Mouse (Mus musculus) kidney, embryonic 14.5 days (tissue): Measurements from ENCODE around the gene St3gal3. TPM values are rescaled to one million over a fixed set of nuclear protein-coding genes. Genes with fewer than 3 reads are reported as not detected.

ENCODE experiments used
- ATAC-seq: fragments of 200-750 bp; cut with Nextera tagmentation; 2 replicates; pipeline ENCODE4 v1.8.0; 2017; ENCODE audit warnings: moderate number of reproducible peaks, mild to moderate bottlenecking, moderate TSS enrichment, moderate library complexity; ENCODE audit not compliant: low FRiP score, low TSS enrichment
- H3K27ac ChIP-seq: fragments of 300-500 bp; sonication (generic); 2 replicates; pipeline ENCODE4 v1.5.1; 2014; ENCODE audit warnings: low read depth, mild to moderate bottlenecking, low read length, moderate library complexity, mixed read lengths
- H3K27me3 ChIP-seq: fragments of 300-500 bp; sonication (generic); 2 replicates; pipeline ENCODE4 v1.6.1; 2014; ENCODE audit warnings: mild to moderate bottlenecking, low read length; ENCODE audit not compliant: control insufficient read depth, insufficient read depth
- H3K36me3 ChIP-seq: fragments of 300-500 bp; sonication (generic); 2 replicates; pipeline ENCODE4 v1.6.1; 2014; ENCODE audit warnings: low read length, mixed read lengths; ENCODE audit not compliant: control insufficient read depth, insufficient read depth
- H3K4me1 ChIP-seq: fragments of 300-500 bp; sonication (generic); 2 replicates; pipeline ENCODE4 v1.6.1; 2014; ENCODE audit warnings: low read length, mixed read lengths; ENCODE audit not compliant: control insufficient read depth, insufficient read depth
- H3K4me2 ChIP-seq: fragments of 300-500 bp; sonication (generic); replicated peaks from 2 replicates; pipeline ENCODE4 v1.6.1; 2014; ENCODE audit warnings: low read depth, mild to moderate bottlenecking, low read length
- H3K4me3 ChIP-seq: fragments of 300-500 bp; sonication (generic); 2 replicates; pipeline ENCODE4 v1.5.1; 2014; ENCODE audit warnings: mild to moderate bottlenecking, low read length
- H3K9ac ChIP-seq: fragments of 300-500 bp; sonication (generic); 2 replicates; pipeline ENCODE4 v1.6.1; 2014; ENCODE audit warnings: low read depth, mild to moderate bottlenecking, low read length, moderate library complexity
- H3K9me3 ChIP-seq: fragments of 300-500 bp; sonication (generic); 2 replicates; pipeline ENCODE4 v1.6.1; 2016; ENCODE audit warnings: low read length; ENCODE audit not compliant: control insufficient read depth
- WGBS: fragments of 180-500 bp; shearing (Covaris S2); extraction: QIAGEN DNeasy Blood & Tissue Kit; methylation state at CpG from one replicate; pipeline ENCODE4 v1.1.7; 2014; 5-methylcytosine and 5-hydroxymethylcytosine counted together
- polyA plus RNA-seq: library from polyadenylated mRNA; unstranded; fragments of >200 nt; fragmentation: Nextera tagmentation; extraction: Ambion mirVana; gene quantifications from 2 replicates; pipeline ENCODE4 v1.2.1, GENCODE M21; 2014

Gene St3gal3
- polyA plus RNA-seq, 1 experiment from 2014 or later = 6.8 TPM

GRCm38 (mm10) chr4:118029892-118030291, 104.8 kb downstream of the St3gal3 start:
- no peaks in the 10 kb centered on the region for H3K36me3 ChIP-seq
- H3K27me3 ChIP-seq = no peaks in the 10 kb centered on the region
- no peak overlapping the region for H3K27ac ChIP-seq
- 73% methylated on average over 6 of the region's 6 CpGs for WGBS
- no peak overlapping the region; the same call in 1 of the 2 replicates for H3K9ac ChIP-seq
- no peak for ATAC-seq
- H3K9me3 ChIP-seq = no peaks in the 10 kb centered on the region
- H3K4me3 ChIP-seq = no peak overlapping the region
- H3K4me2 ChIP-seq = no peak overlapping the region
- H3K4me1 ChIP-seq = peaks cover 6% of the 10 kb centered on the region

GRCm38 (mm10) chr4:118028994-118029393, 105.7 kb downstream of the St3gal3 start:
- Histone ChIP-seq H3K27me3 (no peaks in the 10 kb centered on the region), H3K9me3 (no peaks in the 10 kb centered on the region), H3K4me2 (no peak overlapping the region), H3K9ac (no peak overlapping the region), H3K4me3 (no peak overlapping the region), H3K4me1 (peaks cover 6% of the 10 kb centered on the region), H3K36me3 (no peaks in the 10 kb centered on the region), H3K27ac (no peak overlapping the region)
- WGBS = 88% methylated on average over 9 of the region's 9 CpGs
- no peak for ATAC-seq

- ATAC-seq = no peak
- Histone ChIP-seq H3K9ac (no peak overlapping the region), H3K27ac (no peak overlapping the region), H3K36me3 (0 out of 2 replicates have a peak, but pooled peaks cover 2% of the 10 kb centered on the region), H3K9me3 (no peaks in the 10 kb centered on the region), H3K4me2 (no peak overlapping the region), H3K27me3 (no peaks in the 10 kb centered on the region), H3K4me1 (peaks cover 2% of the 10 kb centered on the region; the same call in 1 of the 2 replicates), H3K4me3 (no peak overlapping the region)
- 55% methylated on average over 7 of the region's 7 CpGs for WGBS
Measured at GRCm38 (mm10) chr4:118025931-118026330, 108.8 kb downstream of the St3gal3 start.

- no peak overlapping the region for H3K4me2 ChIP-seq
- H3K27ac ChIP-seq = no peak overlapping the region
- no peak overlapping the region for H3K4me3 ChIP-seq
- no peak overlapping the region for H3K9ac ChIP-seq
- WGBS = 89% methylated on average over 7 of the region's 7 CpGs
- no peaks in the 10 kb centered on the region for H3K9me3 ChIP-seq
- no peaks in the 10 kb centered on the region for H3K27me3 ChIP-seq
- H3K4me1 ChIP-seq = peaks cover 2% of the 10 kb centered on the region; the same call in 1 of the 2 replicates
- 0 out of 2 replicates have a peak, but pooled peaks cover 2% of the 10 kb centered on the region for H3K36me3 ChIP-seq
- 0 out of 2 replicates have a peak, but pooled peaks have one; percentile 28 for ATAC-seq
Measured at GRCm38 (mm10) chr4:118025381-118025780, 109.3 kb downstream of the St3gal3 start.

DNA sequence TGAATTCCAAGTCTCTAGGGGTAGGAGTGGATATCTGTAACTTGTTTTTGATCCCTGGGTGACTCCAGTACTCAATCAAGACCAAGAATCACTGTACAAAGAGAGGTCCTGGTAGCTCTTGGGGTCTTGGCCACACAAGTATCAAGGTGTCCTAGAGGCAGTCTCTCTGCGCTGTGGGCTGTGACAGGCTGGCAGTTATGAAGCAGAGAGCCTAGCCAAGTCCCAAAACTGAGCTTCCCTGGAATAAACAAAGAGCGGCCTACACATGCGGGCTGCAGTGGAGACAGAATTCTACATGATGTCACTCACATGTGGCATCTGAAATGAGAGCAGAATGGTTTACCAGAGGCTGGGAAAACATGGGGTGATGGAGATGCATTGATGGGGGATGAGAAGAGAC, 111.9 kb downstream of the St3gal3 start:
- H3K27ac ChIP-seq = no peak overlapping the region
- no peaks in the 10 kb centered on the region for H3K27me3 ChIP-seq
- H3K9ac ChIP-seq = no peak overlapping the region
- no peak overlapping the region for H3K4me3 ChIP-seq
- H3K36me3 ChIP-seq = 0 out of 2 replicates have a peak, but pooled peaks cover 2% of the 10 kb centered on the region
- 87% methylated on average over 3 of the region's 3 CpGs for WGBS
- ATAC-seq = no peak
- H3K4me2 ChIP-seq = no peak overlapping the region
- 0 out of 2 replicates have a peak, but pooled peaks cover 6% of the 10 kb centered on the region for H3K4me1 ChIP-seq
- no peaks in the 10 kb centered on the region for H3K9me3 ChIP-seq

DNA sequence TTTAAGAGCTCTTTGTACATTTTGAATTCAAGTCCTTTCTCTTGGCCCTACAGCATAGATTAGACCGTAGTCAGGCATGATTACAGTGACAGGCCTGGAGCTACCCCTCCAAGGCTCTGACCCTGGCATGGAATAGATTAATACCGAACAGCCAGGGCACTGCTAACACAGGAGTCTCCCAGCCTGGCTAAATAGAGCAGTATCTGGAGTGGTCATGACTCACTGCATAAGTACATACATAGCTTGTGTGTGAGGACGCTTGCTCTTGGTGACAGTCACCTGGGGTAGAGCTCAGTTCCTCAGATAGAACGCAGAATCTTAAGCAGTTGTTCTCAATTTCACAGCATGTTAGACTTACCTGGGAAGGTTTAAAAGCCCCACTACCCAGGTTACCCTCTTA, 112.3 kb downstream of the St3gal3 start:
- no peak overlapping the region for H3K27ac ChIP-seq
- no peaks in the 10 kb centered on the region for H3K27me3 ChIP-seq
- H3K4me3 ChIP-seq = no peak overlapping the region
- 91% methylated on average over 4 of the region's 4 CpGs for WGBS
- H3K4me2 ChIP-seq = no peak overlapping the region
- H3K36me3 ChIP-seq = 0 out of 2 replicates have a peak, but pooled peaks cover 2% of the 10 kb centered on the region
- 0 out of 2 replicates have a peak, but pooled peaks cover 7% of the 10 kb centered on the region for H3K4me1 ChIP-seq
- no peaks in the 10 kb centered on the region for H3K9me3 ChIP-seq
- 0 out of 2 replicates have a peak overlapping the region, but pooled peaks have one; percentile 18 for H3K9ac ChIP-seq
- ATAC-seq = no peak

- Histone ChIP-seq H3K27me3 (no peaks in the 10 kb centered on the region), H3K4me1 (peaks cover 29% of the 10 kb centered on the region), H3K27ac (no peak overlapping the region), H3K9ac (no peak overlapping the region), H3K4me3 (no peak overlapping the region), H3K4me2 (no peak overlapping the region), H3K36me3 (0 out of 2 replicates have a peak, but pooled peaks cover 2% of the 10 kb centered on the region), H3K9me3 (no peaks in the 10 kb centered on the region)
- WGBS = 83% methylated on average over 8 of the region's 8 CpGs
- no peak for ATAC-seq
Measured at GRCm38 (mm10) chr4:118019640-118020039, 115.1 kb downstream of the St3gal3 start.

- ATAC-seq = no peak
- H3K36me3 ChIP-seq = 0 out of 2 replicates have a peak, but pooled peaks cover 2% of the 10 kb centered on the region
- peaks cover 29% of the 10 kb centered on the region for H3K4me1 ChIP-seq
- 71% methylated on average over 5 of the region's 5 CpGs for WGBS
- no peak overlapping the region for H3K4me3 ChIP-seq
- H3K9ac ChIP-seq = no peak overlapping the region
- no peaks in the 10 kb centered on the region for H3K9me3 ChIP-seq
- no peaks in the 10 kb centered on the region for H3K27me3 ChIP-seq
- H3K4me2 ChIP-seq = no peak overlapping the region
- no peak overlapping the region for H3K27ac ChIP-seq
Measured at GRCm38 (mm10) chr4:118019218-118019617, 115.5 kb downstream of the St3gal3 start.

GRCm38 (mm10) chr4:118017021-118017805, 117.5 kb downstream of the St3gal3 start:
- Histone ChIP-seq H3K27me3 (no peaks in the 10 kb centered on the region), H3K36me3 (peaks cover 2% of the 10 kb centered on the region; the same call in 1 of the 2 replicates), H3K4me3 (no peak overlapping the region), H3K4me2 (no peak overlapping the region), H3K4me1 (peaks cover 29% of the 10 kb centered on the region), H3K9me3 (no peaks in the 10 kb centered on the region), H3K9ac (no peak overlapping the region), H3K27ac (no peak overlapping the region; the same call in 1 of the 2 replicates)
- peak; percentile 16; the same call in 1 of the 2 replicates for ATAC-seq
- WGBS = 65% methylated on average over 16 of the region's 16 CpGs
